Mouse (Mus musculus): ENCODE measurements around the gene Btbd16. TPM values are rescaled to one million over a fixed set of nuclear protein-coding genes. Genes with fewer than 3 reads are reported as not detected.

Gene Btbd16
- polyA plus RNA-seq, 1 experiment = not detected

DNA sequence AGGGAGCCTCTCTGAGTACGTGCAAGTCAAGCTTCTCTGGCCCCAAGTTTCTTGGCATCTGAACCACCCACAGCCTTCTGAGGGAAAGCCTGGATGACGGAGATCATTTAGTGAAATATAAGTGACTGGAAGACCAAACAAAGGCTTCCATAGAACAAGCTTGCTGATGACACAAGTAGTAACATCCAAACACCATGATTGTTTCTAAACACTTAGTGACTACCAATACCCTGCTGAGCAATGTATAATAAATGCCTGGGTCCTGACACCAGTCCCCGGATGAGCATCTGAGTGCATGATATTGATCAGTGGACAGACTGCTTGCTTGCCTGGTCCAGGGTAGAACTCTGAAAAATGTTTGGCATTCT lies 64.8 kb downstream of the Btbd16 start:
- Histone ChIP-seq H3K27me3 (ENCODE audit: control insufficient read depth) (no peaks in the 10 kb centered on the region), H3K36me3 (ENCODE audit: control insufficient read depth) (no peaks in the 10 kb centered on the region), H3K4me1 (ENCODE audit: control insufficient read depth) (no peaks in the 10 kb centered on the region), H3K9me3 (ENCODE audit: control insufficient read depth, low read length) (no peaks in the 10 kb centered on the region), H3K4me3 (replicated peaks) (no peak overlapping the region)
- TF ChIP-seq TAL1 (IDR thresholded peaks at IDR 0.05; ENCODE audit: low read length) (no peak), GATA1 (IDR thresholded peaks at IDR 0.05; ENCODE audit: low read length) (no peak)

- Histone ChIP-seq H3K4me1 (ENCODE audit: control insufficient read depth) (no peaks in the 10 kb centered on the region), H3K27me3 (ENCODE audit: control insufficient read depth) (no peaks in the 10 kb centered on the region), H3K4me3 (replicated peaks) (no peak overlapping the region), H3K9me3 (ENCODE audit: control insufficient read depth, low read length) (no peaks in the 10 kb centered on the region), H3K36me3 (ENCODE audit: control insufficient read depth) (no peaks in the 10 kb centered on the region)
- TF ChIP-seq TAL1 (IDR thresholded peaks at IDR 0.05; ENCODE audit: low read length) (no peak), GATA1 (IDR thresholded peaks at IDR 0.05; ENCODE audit: low read length) (no peak)
These were observed 65.7 kb downstream of the Btbd16 start for GRCm38 (mm10) chr7:130839380-130840100.

DNA sequence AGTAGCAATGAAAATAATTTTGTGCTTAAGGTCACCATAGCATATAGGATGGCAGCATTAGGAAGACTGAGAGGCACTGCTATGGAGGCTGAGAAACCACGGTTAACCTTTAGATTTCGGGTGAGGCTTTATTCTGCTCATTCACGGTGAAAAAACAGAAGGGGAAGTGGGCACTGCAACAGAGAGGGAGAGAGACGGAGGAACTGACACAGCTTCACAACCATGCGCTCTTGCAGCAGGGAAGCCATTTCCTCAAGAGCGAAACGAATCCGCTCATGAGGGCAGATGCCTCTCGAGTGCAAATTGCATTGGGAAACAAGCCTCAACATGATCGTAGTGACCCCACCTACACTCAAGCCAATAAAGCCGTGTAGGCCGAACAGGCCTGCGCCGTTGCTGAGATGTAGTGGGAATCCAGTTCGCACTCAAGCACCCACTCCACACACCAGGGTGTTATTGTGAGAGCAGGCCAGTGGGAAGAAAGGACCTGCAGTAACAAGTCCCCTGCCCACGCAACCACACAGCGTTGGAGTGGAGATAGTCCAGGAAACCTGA lies 73.4 kb downstream of the Btbd16 start:
- Histone ChIP-seq H3K4me3 (replicated peaks) (no peak overlapping the region), H3K36me3 (ENCODE audit: control insufficient read depth) (no peaks in the 10 kb centered on the region), H3K27me3 (ENCODE audit: control insufficient read depth) (no peaks in the 10 kb centered on the region), H3K9me3 (ENCODE audit: control insufficient read depth, low read length) (no peaks in the 10 kb centered on the region), H3K4me1 (ENCODE audit: control insufficient read depth) (no peaks in the 10 kb centered on the region)
- TF ChIP-seq GATA1 (IDR thresholded peaks at IDR 0.05; ENCODE audit: low read length) (no peak), TAL1 (IDR thresholded peaks at IDR 0.05; ENCODE audit: low read length) (no peak)

DNA sequence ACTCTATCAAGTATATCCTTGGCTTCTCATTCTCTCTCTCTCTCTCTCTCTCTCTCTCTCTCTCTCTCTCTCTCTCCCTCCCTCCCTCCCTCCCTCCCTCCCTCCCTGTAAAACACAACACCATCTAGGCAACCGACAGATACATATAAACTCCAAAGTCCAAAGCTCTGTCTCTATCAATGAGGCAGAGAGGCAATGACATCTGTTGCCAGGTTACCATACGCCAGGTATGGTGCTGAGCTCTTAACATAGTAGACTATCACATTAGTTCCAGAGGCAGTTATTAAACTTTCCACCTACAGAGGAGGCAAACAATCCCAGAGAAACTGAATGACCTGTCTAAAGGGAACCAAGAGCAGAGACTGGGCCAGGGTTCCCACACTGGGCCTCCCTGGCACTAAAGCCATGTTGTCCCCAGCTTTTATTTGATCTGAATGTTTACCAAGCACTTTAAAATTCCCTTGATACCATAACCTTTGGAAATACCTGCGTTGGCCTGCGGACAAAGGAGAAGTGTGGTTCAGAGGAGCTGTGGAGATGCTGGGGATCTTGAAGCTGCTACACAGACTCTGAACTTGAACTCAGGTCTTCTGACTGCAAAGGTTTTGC lies 80.9 kb downstream of the Btbd16 start:
- Histone ChIP-seq H3K9me3 (ENCODE audit: control insufficient read depth, low read length) (no peaks in the 10 kb centered on the region), H3K36me3 (ENCODE audit: control insufficient read depth) (no peaks in the 10 kb centered on the region), H3K4me3 (replicated peaks) (no peak overlapping the region), H3K27me3 (ENCODE audit: control insufficient read depth) (no peaks in the 10 kb centered on the region), H3K4me1 (ENCODE audit: control insufficient read depth) (no peaks in the 10 kb centered on the region)
- TF ChIP-seq GATA1 (IDR thresholded peaks at IDR 0.05; ENCODE audit: low read length) = no peak
- TF ChIP-seq TAL1 (IDR thresholded peaks at IDR 0.05; ENCODE audit: low read length) = no peak

DNA sequence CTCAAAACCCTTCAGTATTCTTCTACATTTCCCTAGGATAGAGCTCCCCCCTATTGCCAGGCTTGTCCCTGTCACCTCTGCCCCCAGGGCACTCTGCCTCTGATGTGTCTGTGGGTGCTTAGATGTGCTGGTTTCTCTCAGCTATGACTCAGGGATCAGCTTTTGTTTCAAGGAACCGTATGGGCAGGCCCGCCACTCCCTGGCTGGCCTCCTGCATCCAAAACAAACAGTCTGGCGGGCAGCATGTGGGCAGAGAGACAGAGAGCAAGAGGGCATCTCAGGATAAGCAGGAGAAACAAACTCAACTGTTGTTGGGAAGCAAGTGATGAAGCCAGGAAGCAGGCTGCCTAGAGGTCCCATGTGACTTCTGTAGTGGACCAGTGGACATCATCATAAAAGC lies 81.8 kb downstream of the Btbd16 start:
- no peaks in the 10 kb centered on the region for H3K36me3 ChIP-seq (ENCODE audit: control insufficient read depth)
- TF ChIP-seq GATA1 (IDR thresholded peaks at IDR 0.05; ENCODE audit: low read length) (no peak), TAL1 (IDR thresholded peaks at IDR 0.05; ENCODE audit: low read length) (no peak)
- H3K9me3 ChIP-seq (ENCODE audit: control insufficient read depth, low read length) = no peaks in the 10 kb centered on the region
- no peaks in the 10 kb centered on the region for H3K27me3 ChIP-seq (ENCODE audit: control insufficient read depth)
- no peaks in the 10 kb centered on the region for H3K4me1 ChIP-seq (ENCODE audit: control insufficient read depth)
- no peak overlapping the region for H3K4me3 ChIP-seq (replicated peaks)

DNA sequence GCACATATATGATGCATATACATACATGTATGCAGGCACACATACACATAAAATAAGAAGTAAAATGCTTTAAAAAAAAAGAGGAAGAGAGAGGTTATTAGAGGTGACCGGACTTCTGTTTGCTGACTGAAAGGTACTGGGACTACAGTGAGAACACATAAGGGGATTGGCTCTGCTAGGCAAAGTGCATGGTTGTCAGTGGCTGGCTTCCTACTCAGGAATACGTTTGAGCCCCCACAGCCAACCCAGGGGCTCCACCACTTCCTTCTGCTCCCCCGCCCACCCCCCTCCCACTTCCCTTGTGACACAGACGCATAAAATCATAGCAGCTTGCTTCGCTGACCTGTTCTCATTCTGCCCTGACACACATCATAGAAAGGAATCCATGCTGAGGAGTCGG lies 84.1 kb downstream of the Btbd16 start:
- H3K4me1 ChIP-seq (ENCODE audit: control insufficient read depth) = no peaks in the 10 kb centered on the region
- H3K9me3 ChIP-seq (ENCODE audit: control insufficient read depth, low read length) = no peaks in the 10 kb centered on the region
- H3K36me3 ChIP-seq (ENCODE audit: control insufficient read depth) = no peaks in the 10 kb centered on the region
- no peaks in the 10 kb centered on the region for H3K27me3 ChIP-seq (ENCODE audit: control insufficient read depth)
- H3K4me3 ChIP-seq (replicated peaks) = no peak overlapping the region
- TF ChIP-seq TAL1 (IDR thresholded peaks at IDR 0.05; ENCODE audit: low read length) (no peak), GATA1 (IDR thresholded peaks at IDR 0.05; ENCODE audit: low read length) (no peak)

- H3K36me3 ChIP-seq (ENCODE audit: control insufficient read depth) = no peaks in the 10 kb centered on the region
- TF ChIP-seq TAL1 (IDR thresholded peaks at IDR 0.05; ENCODE audit: low read length) = no peak
- TF ChIP-seq GATA1 (IDR thresholded peaks at IDR 0.05; ENCODE audit: low read length) = no peak
- peaks cover 7% of the 10 kb centered on the region for H3K27me3 ChIP-seq (ENCODE audit: control insufficient read depth)
These were observed 86.1 kb downstream of the Btbd16 start for GRCm38 (mm10) chr7:130859926-130860325.

DNA sequence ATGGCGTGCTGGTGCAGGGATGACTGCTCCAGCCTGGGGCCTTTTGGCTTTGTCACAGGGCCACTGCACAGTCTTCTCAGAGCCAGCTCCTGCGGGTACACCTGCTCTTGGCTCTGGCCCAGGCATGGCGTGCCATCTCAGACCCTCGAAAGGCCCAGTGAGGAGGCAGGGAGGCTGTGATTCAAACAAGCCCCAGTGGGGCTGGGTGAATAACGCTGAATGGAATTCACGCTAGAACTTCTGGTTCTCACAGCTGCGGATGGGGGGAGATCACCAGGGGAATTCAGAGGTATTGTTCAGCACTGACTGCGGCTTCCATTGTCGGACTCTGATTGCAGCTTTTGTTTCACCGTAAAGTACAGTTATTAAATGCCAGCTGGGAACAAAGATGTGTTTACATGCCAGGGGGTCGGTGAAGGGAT lies 86.9 kb downstream of the Btbd16 start:
- no peaks in the 10 kb centered on the region for H3K36me3 ChIP-seq (ENCODE audit: control insufficient read depth)
- peaks cover 15% of the 10 kb centered on the region for H3K27me3 ChIP-seq (ENCODE audit: control insufficient read depth)
- peaks cover 1% of the 10 kb centered on the region; the same call in 1 of the 2 replicates for H3K4me1 ChIP-seq (ENCODE audit: control insufficient read depth)
- H3K9me3 ChIP-seq (ENCODE audit: control insufficient read depth, low read length) = no peaks in the 10 kb centered on the region
- H3K4me3 ChIP-seq (replicated peaks) = no peak overlapping the region
- TF ChIP-seq TAL1 (IDR thresholded peaks at IDR 0.05; ENCODE audit: low read length) = no peak
- TF ChIP-seq GATA1 (IDR thresholded peaks at IDR 0.05; ENCODE audit: low read length) = no peak

More at GRCm38 (mm10) chr7:130859926-130860325, 86.1 kb downstream of the Btbd16 start:
- no peaks in the 10 kb centered on the region for H3K9me3 ChIP-seq (ENCODE audit: control insufficient read depth, low read length)
- H3K4me1 ChIP-seq (ENCODE audit: control insufficient read depth) = no peaks in the 10 kb centered on the region
- H3K4me3 ChIP-seq (replicated peaks) = no peak overlapping the region

DNA sequence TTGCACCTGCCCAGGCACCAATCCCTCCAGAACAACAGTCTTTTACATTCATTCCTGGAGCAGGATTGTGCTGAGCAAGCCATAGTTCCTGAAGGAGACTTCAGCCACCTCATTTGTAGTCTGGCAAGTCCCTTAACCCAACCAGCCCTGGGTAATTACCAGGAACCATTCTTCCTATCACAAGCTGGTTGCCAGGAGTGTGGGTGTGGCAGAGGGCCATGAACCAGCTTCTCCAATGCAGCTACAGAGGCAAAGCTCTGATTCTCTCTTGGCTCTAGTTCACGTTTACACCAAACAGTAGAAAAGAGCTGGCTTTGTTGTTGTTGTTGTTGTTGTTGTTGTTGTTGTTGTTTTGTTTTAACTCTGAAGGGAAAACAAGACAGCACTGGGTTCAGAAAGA lies 88.6 kb downstream of the Btbd16 start:
- no peaks in the 10 kb centered on the region for H3K9me3 ChIP-seq (ENCODE audit: control insufficient read depth, low read length)

More for the DNA sequence above, 88.6 kb downstream of the Btbd16 start:
- H3K27me3 ChIP-seq (ENCODE audit: control insufficient read depth) = peaks cover 32% of the 10 kb centered on the region
- TF ChIP-seq GATA1 (IDR thresholded peaks at IDR 0.05; ENCODE audit: low read length) (no peak), TAL1 (IDR thresholded peaks at IDR 0.05; ENCODE audit: low read length) (no peak)
- no peak overlapping the region for H3K4me3 ChIP-seq (replicated peaks)
- H3K4me1 ChIP-seq (ENCODE audit: control insufficient read depth) = peaks cover 5% of the 10 kb centered on the region; the same call in 1 of the 2 replicates
- H3K36me3 ChIP-seq (ENCODE audit: control insufficient read depth) = no peaks in the 10 kb centered on the region
